Mouse (Mus musculus): ENCODE measurements around the gene Cd5. TPM values are rescaled to one million over a fixed set of nuclear protein-coding genes. Genes with fewer than 3 reads are reported as not detected.

The Cd5 gene
- polyA plus RNA-seq, 1 experiment from 2014 or later: not detected

DNA sequence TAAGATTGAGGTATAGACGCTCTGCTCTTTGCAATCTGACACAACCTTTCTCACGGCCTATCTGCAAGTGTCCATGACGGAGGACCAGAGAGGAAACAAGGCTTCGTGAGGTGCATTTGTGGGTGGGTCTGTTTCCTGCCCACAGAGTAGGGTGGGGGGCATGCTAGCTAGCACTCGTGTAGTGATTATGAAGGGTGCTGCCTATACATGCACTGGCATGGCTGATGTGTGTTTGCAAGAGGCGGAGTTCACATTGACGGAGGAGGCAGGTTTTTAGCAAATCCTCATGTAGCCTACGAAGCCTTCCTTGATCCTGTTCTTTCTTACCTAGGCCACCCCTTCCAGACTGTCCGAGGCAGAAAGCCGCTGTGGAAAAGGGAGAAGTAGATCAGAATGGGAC, 8.9 kb downstream of the Cd5 start:
- H3K4me2 ChIP-seq (replicated peaks; ENCODE audit: low read depth, low read length): no peak overlapping the region
- H3K9ac ChIP-seq (ENCODE audit: low read depth, low read length): no peak overlapping the region
- ATAC-seq (ENCODE audit: low FRiP score) (no peak), DNase-seq (ENCODE audit: low spot score) (no peak)
- WGBS: 89% methylated on average over 10 of the region's 10 CpGs
- no peak overlapping the region for H3K27ac ChIP-seq (ENCODE audit: low read depth, low read length)
- no peaks in the 10 kb centered on the region for H3K36me3 ChIP-seq (ENCODE audit: control insufficient read depth, insufficient read depth, low read length)
- no peak overlapping the region for H3K4me3 ChIP-seq (ENCODE audit: low read depth, low read length)
- H3K9me3 ChIP-seq (ENCODE audit: control insufficient read depth, low read length): no peaks in the 10 kb centered on the region
- no peaks in the 10 kb centered on the region for H3K4me1 ChIP-seq (replicated peaks; ENCODE audit: control insufficient read depth, insufficient read depth, low read length)
- H3K27me3 ChIP-seq (ENCODE audit: control insufficient read depth, insufficient read depth, low read length): no peaks in the 10 kb centered on the region

DNA sequence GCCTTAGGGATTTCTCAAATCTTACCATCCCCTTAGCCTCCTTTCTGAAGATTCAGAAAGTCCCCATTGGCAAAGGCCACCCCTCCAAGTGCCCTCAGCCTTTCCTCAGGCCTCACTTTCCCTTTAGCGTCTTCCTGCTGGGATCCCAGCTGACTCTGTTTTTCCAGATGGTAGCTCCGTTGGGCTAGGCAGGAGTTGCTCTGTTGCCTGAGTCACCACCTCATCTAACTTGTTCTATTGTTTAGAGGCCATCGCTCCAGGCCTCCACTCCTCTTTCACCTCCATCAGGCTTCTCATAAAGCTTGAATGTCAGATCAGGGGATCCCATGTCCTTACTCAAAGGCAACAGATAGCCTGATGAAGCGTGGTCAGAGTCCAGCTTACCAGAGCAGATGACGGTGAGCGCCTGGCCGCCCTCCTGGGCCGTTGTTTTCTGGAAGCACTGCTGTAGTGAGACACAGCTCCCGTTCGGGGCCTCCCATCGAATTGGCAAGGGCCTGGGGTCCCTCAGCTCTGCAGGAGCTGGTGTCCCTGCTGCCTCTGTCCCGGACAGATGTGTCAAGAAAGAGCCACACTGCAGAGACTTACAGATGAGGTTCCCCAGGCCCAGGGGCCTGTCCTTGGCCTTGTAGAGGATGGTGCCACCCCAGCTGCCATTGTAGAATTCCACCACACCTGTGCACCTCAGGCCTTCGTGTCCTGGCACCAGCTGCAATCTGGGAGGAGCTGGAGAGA, 14.0 kb downstream of the Cd5 start:
- ATAC-seq (ENCODE audit: low FRiP score) (no peak), DNase-seq (ENCODE audit: low spot score) (no peak)
- Histone ChIP-seq H3K9ac (ENCODE audit: low read depth, low read length) (no peak overlapping the region), H3K9me3 (ENCODE audit: control insufficient read depth, low read length) (no peaks in the 10 kb centered on the region), H3K36me3 (ENCODE audit: control insufficient read depth, insufficient read depth, low read length) (no peaks in the 10 kb centered on the region), H3K4me1 (replicated peaks; ENCODE audit: control insufficient read depth, insufficient read depth, low read length) (peaks cover 6% of the 10 kb centered on the region), H3K27me3 (ENCODE audit: control insufficient read depth, insufficient read depth, low read length) (no peaks in the 10 kb centered on the region), H3K4me2 (replicated peaks; ENCODE audit: low read depth, low read length) (no peak overlapping the region), H3K4me3 (ENCODE audit: low read depth, low read length) (no peak overlapping the region), H3K27ac (ENCODE audit: low read depth, low read length) (no peak overlapping the region)
- 78% methylated on average over 13 of the region's 13 CpGs for WGBS

DNA sequence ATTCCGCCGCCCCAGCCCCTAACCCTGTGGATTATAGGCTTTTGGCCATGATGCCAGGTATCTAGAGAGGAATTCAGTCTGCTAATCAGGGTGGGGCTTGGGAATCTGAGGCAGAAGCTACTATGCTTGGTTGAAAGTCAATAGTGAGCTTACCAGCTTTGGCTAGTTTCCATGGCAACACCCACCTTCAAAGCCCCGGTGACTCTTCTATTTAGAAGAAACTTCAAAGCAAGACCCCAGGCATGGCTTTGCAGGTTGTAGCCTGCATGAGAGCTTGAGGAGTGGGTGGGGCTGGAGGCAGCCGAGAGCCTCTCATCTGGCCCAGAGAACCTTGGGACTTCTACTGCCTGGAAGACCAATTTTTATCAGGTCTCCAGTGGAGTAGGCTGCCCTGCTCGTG, 15.2 kb downstream of the Cd5 start:
- 45% methylated on average over 5 of the region's 5 CpGs for WGBS
- no peak overlapping the region for H3K4me2 ChIP-seq (replicated peaks; ENCODE audit: low read depth, low read length)
- no peak overlapping the region for H3K27ac ChIP-seq (ENCODE audit: low read depth, low read length)
- no peak for ATAC-seq (ENCODE audit: low FRiP score)
- DNase-seq (ENCODE audit: low spot score): peak; percentile 15
- no peaks in the 10 kb centered on the region for H3K9me3 ChIP-seq (ENCODE audit: control insufficient read depth, low read length)
- peaks cover 6% of the 10 kb centered on the region for H3K4me1 ChIP-seq (replicated peaks; ENCODE audit: control insufficient read depth, insufficient read depth, low read length)
- no peaks in the 10 kb centered on the region for H3K27me3 ChIP-seq (ENCODE audit: control insufficient read depth, insufficient read depth, low read length)
- no peak overlapping the region for H3K9ac ChIP-seq (ENCODE audit: low read depth, low read length)
- no peak overlapping the region for H3K4me3 ChIP-seq (ENCODE audit: low read depth, low read length)
- H3K36me3 ChIP-seq (ENCODE audit: control insufficient read depth, insufficient read depth, low read length): no peaks in the 10 kb centered on the region

DNA sequence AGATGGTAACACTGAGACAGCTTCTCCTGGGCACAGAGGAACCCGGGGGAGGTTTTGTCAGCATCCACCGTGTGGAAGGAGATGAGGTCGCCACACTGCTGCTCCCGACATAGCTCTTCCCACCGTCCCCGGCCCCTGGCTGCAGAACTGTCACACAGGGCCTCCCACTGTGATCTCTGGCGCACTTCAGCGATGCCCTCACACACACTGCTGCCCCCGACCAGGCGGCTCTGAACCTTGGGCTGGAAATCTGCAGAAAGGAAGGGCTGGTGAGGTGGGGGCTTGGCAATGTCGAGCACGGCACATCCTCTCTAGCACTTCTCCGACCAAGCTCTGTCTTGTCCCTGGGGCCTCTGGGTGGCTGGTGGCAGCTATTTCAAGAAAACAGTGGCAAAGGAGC, 15.7 kb downstream of the Cd5 start:
- ATAC-seq (ENCODE audit: low FRiP score): no peak
- no peak overlapping the region for H3K4me2 ChIP-seq (replicated peaks; ENCODE audit: low read depth, low read length)
- DNase-seq (ENCODE audit: low spot score): no peak
- WGBS: 19% methylated on average over 13 of the region's 13 CpGs
- H3K9me3 ChIP-seq (ENCODE audit: control insufficient read depth, low read length): no peaks in the 10 kb centered on the region
- no peak overlapping the region for H3K9ac ChIP-seq (ENCODE audit: low read depth, low read length)
- peaks cover 6% of the 10 kb centered on the region for H3K4me1 ChIP-seq (replicated peaks; ENCODE audit: control insufficient read depth, insufficient read depth, low read length)
- H3K27me3 ChIP-seq (ENCODE audit: control insufficient read depth, insufficient read depth, low read length): no peaks in the 10 kb centered on the region
- H3K36me3 ChIP-seq (ENCODE audit: control insufficient read depth, insufficient read depth, low read length): no peaks in the 10 kb centered on the region
- no peak overlapping the region for H3K4me3 ChIP-seq (ENCODE audit: low read depth, low read length)
- H3K27ac ChIP-seq (ENCODE audit: low read depth, low read length): no peak overlapping the region

DNA sequence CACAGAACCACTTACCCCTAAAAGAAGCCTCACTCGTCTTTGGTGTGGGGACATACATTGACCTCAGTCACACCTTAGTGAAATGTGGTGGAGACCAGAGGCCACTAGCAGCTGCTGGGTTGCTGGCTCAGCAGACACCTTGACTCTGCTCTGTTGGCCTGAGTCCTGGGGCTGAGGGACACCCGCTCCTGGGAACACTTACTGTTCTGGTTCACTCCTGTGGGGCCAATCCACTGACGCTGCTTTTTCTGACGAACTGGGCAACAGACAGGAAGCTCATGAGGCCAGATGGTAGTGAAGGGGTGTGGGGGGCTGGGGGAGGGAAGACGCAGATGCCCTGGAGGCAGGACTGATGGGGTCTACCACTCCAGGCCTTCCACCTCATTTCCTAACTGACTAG, 17.7 kb downstream of the Cd5 start:
- DNase-seq (ENCODE audit: low spot score): no peak
- no peak for ATAC-seq (ENCODE audit: low FRiP score)
- H3K9me3 ChIP-seq (ENCODE audit: control insufficient read depth, low read length): no peaks in the 10 kb centered on the region
- no peak overlapping the region for H3K9ac ChIP-seq (ENCODE audit: low read depth, low read length)
- H3K4me2 ChIP-seq (replicated peaks; ENCODE audit: low read depth, low read length): no peak overlapping the region
- no peaks in the 10 kb centered on the region for H3K27me3 ChIP-seq (ENCODE audit: control insufficient read depth, insufficient read depth, low read length)
- peaks cover 6% of the 10 kb centered on the region for H3K4me1 ChIP-seq (replicated peaks; ENCODE audit: control insufficient read depth, insufficient read depth, low read length)
- WGBS: 57% methylated on average over 5 of the region's 5 CpGs
- H3K27ac ChIP-seq (ENCODE audit: low read depth, low read length): no peak overlapping the region
- H3K36me3 ChIP-seq (ENCODE audit: control insufficient read depth, insufficient read depth, low read length): no peaks in the 10 kb centered on the region
- no peak overlapping the region for H3K4me3 ChIP-seq (ENCODE audit: low read depth, low read length)

DNA sequence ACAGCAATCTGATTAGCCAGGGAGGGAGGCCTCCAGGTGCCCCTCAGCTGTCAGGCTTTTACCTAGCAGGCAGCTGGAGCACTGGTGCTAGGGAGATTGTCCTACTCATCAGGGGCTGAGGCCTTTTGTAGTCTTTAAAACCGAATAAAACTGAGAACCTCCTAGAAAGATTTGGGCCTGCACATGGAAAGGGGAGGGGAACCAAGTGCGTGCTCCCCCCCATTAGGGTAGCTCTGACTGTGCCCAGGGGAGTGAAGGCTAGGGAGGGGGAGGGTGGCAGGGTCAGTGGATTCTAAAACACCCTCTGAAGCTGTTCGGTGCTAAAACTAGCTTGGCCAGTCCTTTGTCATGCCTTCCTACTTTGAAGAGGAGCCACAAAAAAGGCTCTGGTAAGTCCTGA, 18.3 kb downstream of the Cd5 start:
- WGBS: 34% methylated on average over 3 of the region's 3 CpGs
- peaks cover 6% of the 10 kb centered on the region for H3K4me1 ChIP-seq (replicated peaks; ENCODE audit: control insufficient read depth, insufficient read depth, low read length)
- H3K4me3 ChIP-seq (ENCODE audit: low read depth, low read length): no peak overlapping the region
- no peaks in the 10 kb centered on the region for H3K9me3 ChIP-seq (ENCODE audit: control insufficient read depth, low read length)
- ATAC-seq (ENCODE audit: low FRiP score): no peak
- no peak overlapping the region for H3K9ac ChIP-seq (ENCODE audit: low read depth, low read length)
- no peaks in the 10 kb centered on the region for H3K27me3 ChIP-seq (ENCODE audit: control insufficient read depth, insufficient read depth, low read length)
- no peak overlapping the region for H3K4me2 ChIP-seq (replicated peaks; ENCODE audit: low read depth, low read length)
- H3K27ac ChIP-seq (ENCODE audit: low read depth, low read length): peak overlapping the region; percentile 45
- DNase-seq (ENCODE audit: low spot score): no peak
- no peaks in the 10 kb centered on the region for H3K36me3 ChIP-seq (ENCODE audit: control insufficient read depth, insufficient read depth, low read length)

DNA sequence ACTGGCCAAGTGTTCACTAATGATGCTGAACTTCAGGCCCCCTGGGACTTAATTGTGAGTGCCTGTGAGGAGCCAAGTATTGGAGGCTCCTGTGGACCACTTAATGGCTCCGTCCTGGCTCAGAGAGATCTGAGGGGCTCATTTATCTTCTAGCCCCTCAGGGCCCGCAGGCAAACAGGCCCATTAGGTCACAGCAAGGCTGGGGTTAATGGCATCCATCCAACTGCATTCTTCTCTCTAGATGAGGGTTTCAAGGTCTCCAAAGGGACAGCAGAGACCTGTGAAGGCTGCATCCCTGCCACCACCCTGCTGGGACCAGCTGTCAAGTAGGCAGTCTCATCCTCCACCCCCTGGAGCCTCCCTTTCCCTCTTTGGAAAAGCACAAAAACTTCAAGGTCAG, 19.1 kb downstream of the Cd5 start:
- 37% methylated on average over 2 of the region's 2 CpGs for WGBS
- Histone ChIP-seq H3K9ac (ENCODE audit: low read depth, low read length) (no peak overlapping the region), H3K9me3 (ENCODE audit: control insufficient read depth, low read length) (no peaks in the 10 kb centered on the region), H3K27me3 (ENCODE audit: control insufficient read depth, insufficient read depth, low read length) (no peaks in the 10 kb centered on the region), H3K36me3 (ENCODE audit: control insufficient read depth, insufficient read depth, low read length) (no peaks in the 10 kb centered on the region), H3K27ac (ENCODE audit: low read depth, low read length) (no peak overlapping the region), H3K4me1 (replicated peaks; ENCODE audit: control insufficient read depth, insufficient read depth, low read length) (peaks cover 6% of the 10 kb centered on the region), H3K4me2 (replicated peaks; ENCODE audit: low read depth, low read length) (no peak overlapping the region), H3K4me3 (ENCODE audit: low read depth, low read length) (no peak overlapping the region)
- no peak for DNase-seq (ENCODE audit: low spot score)
- peak; percentile 72 for ATAC-seq (ENCODE audit: low FRiP score)

DNA sequence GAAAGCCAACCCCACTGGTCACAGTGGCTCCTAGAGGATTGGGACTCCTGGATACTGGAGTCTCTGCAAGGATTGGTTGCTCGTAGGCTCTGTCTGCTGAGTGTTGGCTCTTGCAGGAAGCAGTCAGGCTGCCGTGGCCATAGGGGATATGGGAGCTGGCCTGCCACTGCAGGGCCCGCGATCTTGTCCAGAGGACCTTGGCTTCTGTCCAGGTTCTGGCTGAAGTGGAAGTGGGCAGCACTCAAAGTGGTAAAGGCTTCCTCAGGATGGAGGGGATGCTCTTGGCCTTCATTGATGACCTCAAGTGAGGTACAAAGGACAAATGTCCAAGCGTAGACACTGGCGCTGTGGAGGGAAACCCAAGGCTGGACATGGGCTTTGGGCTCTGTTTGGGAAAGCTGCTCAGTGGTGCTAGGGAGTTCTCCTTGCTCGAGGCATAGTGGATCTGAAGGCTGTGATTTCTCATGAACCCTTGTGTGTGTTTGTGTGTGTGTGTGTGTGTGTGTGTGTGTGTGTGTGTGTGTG, 20.5 kb downstream of the Cd5 start:
- Histone ChIP-seq H3K27ac (ENCODE audit: low read depth, low read length) (no peak overlapping the region), H3K36me3 (ENCODE audit: control insufficient read depth, insufficient read depth, low read length) (no peaks in the 10 kb centered on the region), H3K4me2 (replicated peaks; ENCODE audit: low read depth, low read length) (no peak overlapping the region), H3K9ac (ENCODE audit: low read depth, low read length) (no peak overlapping the region), H3K27me3 (ENCODE audit: control insufficient read depth, insufficient read depth, low read length) (no peaks in the 10 kb centered on the region), H3K9me3 (ENCODE audit: control insufficient read depth, low read length) (no peaks in the 10 kb centered on the region), H3K4me3 (ENCODE audit: low read depth, low read length) (no peak overlapping the region), H3K4me1 (replicated peaks; ENCODE audit: control insufficient read depth, insufficient read depth, low read length) (peaks cover 5% of the 10 kb centered on the region)
- DNase-seq (ENCODE audit: low spot score) (no peak), ATAC-seq (ENCODE audit: low FRiP score) (no peak)
- WGBS: 79% methylated on average over 7 of the region's 7 CpGs

DNA sequence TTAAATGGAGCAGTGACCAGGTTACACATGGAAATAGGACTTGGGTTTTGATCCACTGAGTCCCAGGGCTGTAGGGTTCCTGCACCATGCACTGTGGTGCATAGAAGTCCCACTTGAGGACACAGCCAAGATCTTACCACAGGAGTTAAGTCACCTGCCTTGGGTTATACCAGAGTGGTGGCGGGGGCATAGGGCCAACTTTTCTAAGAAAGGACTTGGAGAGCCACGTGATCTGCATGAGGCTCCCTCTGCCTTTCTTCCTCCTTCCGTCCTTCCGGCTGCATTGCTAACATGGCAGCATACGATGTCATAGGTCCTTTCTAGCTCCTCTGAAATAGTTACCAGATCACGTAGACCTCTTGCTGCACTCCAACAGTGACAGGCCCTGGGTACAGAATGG, 23.3 kb downstream of the Cd5 start:
- DNase-seq (ENCODE audit: low spot score): no peak
- 86% methylated on average over 6 of the region's 6 CpGs for whole genome bisulfite sequencing
- no peaks in the 10 kb centered on the region for H3K9me3 ChIP-seq (ENCODE audit: control insufficient read depth, low read length)

More for the DNA sequence above, 23.3 kb downstream of the Cd5 start:
- Histone ChIP-seq H3K4me1 (replicated peaks; ENCODE audit: control insufficient read depth, insufficient read depth, low read length) (peaks cover 2% of the 10 kb centered on the region; the same call in 1 of the 2 replicates), H3K27ac (ENCODE audit: low read depth, low read length) (no peak overlapping the region), H3K27me3 (ENCODE audit: control insufficient read depth, insufficient read depth, low read length) (no peaks in the 10 kb centered on the region), H3K4me2 (replicated peaks; ENCODE audit: low read depth, low read length) (no peak overlapping the region), H3K36me3 (ENCODE audit: control insufficient read depth, insufficient read depth, low read length) (peaks cover 3% of the 10 kb centered on the region; the same call in 1 of the 2 replicates), H3K4me3 (ENCODE audit: low read depth, low read length) (no peak overlapping the region), H3K9ac (ENCODE audit: low read depth, low read length) (no peak overlapping the region)
- ATAC-seq (ENCODE audit: low FRiP score): no peak
